Mouse (Mus musculus) neutrophil, adult 59 days (primary cell): Measurements from ENCODE around the gene Teddm3. TPM values are rescaled to one million over a fixed set of nuclear protein-coding genes. Genes with fewer than 3 reads are reported as not detected.

Experiments used
- total RNA-seq, 2 experiments: library from RNA; stranded (reverse); gene quantifications; 1 replicate in 1 of 2; 2 replicates in 1 of 2; pipeline ENCODE4 v1.2.4; 2023

Gene Teddm3
- total RNA-seq: not detected

GRCm38 (mm10) chr16:21153900-21154299 is at the start of gene Teddm3:
TSS of gene Teddm3 (minus strand) at chr16:21154000.

Other genes with a start within 250 kb of the Teddm3 start
- gene Ephb3, start 50.8 kb upstream of the Teddm3 start, total RNA-seq: not detected